Mouse (Mus musculus): ENCODE measurements around the gene Abcc5.

GRCm38 (mm10) chr16:20381031-20381430 lies 45.2 kb downstream of the Abcc5 start:
- TF ChIP-seq CTCF (IDR thresholded peaks at IDR 0.05; ENCODE audit: borderline replicate concordance, insufficient read depth, low read length) (no peak), POLR2A (IDR thresholded peaks at IDR 0.05; ENCODE audit: low read depth, low read length) (no peak)
